Mouse (Mus musculus) cortical plate, adult 2 months (tissue): ENCODE data around the gene Gnb1. TPM values are rescaled to one million over a fixed set of nuclear protein-coding genes. Genes with fewer than 3 reads are reported as not detected.

Experiments used
- H3K27ac ChIP-seq: fragments of 200-500 bp; 2 replicates; pipeline ENCODE4 v1.5.1; 2012; ENCODE audit warnings: low read length, control low read depth, inconsistent platforms; ENCODE audit not compliant: insufficient read depth
- H3K4me1 ChIP-seq: fragments of 200-500 bp; 2 replicates; pipeline ENCODE4 v1.6.1; 2011; ENCODE audit warnings: low read length; ENCODE audit not compliant: control insufficient read depth, insufficient read depth
- H3K4me3 ChIP-seq: fragments of 200-500 bp; 2 replicates; pipeline ENCODE4 v1.5.1; 2011; ENCODE audit warnings: mild to moderate bottlenecking, low read length, control low read depth; ENCODE audit not compliant: insufficient read depth
- CTCF ChIP-seq: fragments of 200-500 bp; IDR thresholded peaks from 2 replicates; pipeline ENCODE4 v1.5.1; 2011; ENCODE audit warnings: mild to moderate bottlenecking, control low read depth, low read length; ENCODE audit not compliant: insufficient read depth; ENCODE audit errors: extremely low read depth
- POLR2A ChIP-seq: fragments of 200-500 bp; IDR thresholded peaks from 2 replicates; pipeline ENCODE4 v1.6.1; 2011; ENCODE audit warnings: mild to moderate bottlenecking, low read length, control low read depth; ENCODE audit not compliant: insufficient read depth; ENCODE audit errors: extremely low read depth
- polyA plus RNA-seq: library from polyadenylated mRNA; depleted of rRNA; stranded (reverse); fragments of >200 nt; gene quantifications from 2 replicates; pipeline ENCODE4 v1.2.3, GENCODE M21; 2012

Gnb1 gene
- polyA plus RNA-seq, 1 experiment: 733 TPM

GRCm38 (mm10) chr4:155589356-155589755, 98.2 kb downstream of the Gnb1 start:
- TF ChIP-seq POLR2A (no peak), CTCF (no peak)
- Histone ChIP-seq H3K27ac (no peak overlapping the region), H3K4me3 (no peak overlapping the region), H3K4me1 (no peaks in the 10 kb centered on the region)

GRCm38 (mm10) chr4:155591012-155591719, 100.0 kb downstream of the Gnb1 start:
- Histone ChIP-seq H3K27ac (no peak overlapping the region), H3K4me3 (no peak overlapping the region)
- no peak for TF ChIP-seq CTCF
- no peak for TF ChIP-seq POLR2A

GRCm38 (mm10) chr4:155593780-155594179, 102.6 kb downstream of the Gnb1 start:
- Histone ChIP-seq H3K4me1 (no peaks in the 10 kb centered on the region), H3K27ac (no peak overlapping the region), H3K4me3 (no peak overlapping the region)
- TF ChIP-seq CTCF (no peak), POLR2A (no peak)

More at GRCm38 (mm10) chr4:155591012-155591719, 100.0 kb downstream of the Gnb1 start:
- H3K4me1 ChIP-seq: no peaks in the 10 kb centered on the region

- no peak for TF ChIP-seq POLR2A
- TF ChIP-seq CTCF: no peak
- Histone ChIP-seq H3K27ac (no peak overlapping the region), H3K4me3 (no peak overlapping the region), H3K4me1 (no peaks in the 10 kb centered on the region)
Measured at GRCm38 (mm10) chr4:155595777-155596176, 104.6 kb downstream of the Gnb1 start.

GRCm38 (mm10) chr4:155596606-155597005, 105.4 kb downstream of the Gnb1 start:
- no peak overlapping the region for H3K4me3 ChIP-seq
- no peaks in the 10 kb centered on the region for H3K4me1 ChIP-seq
- TF ChIP-seq CTCF: no peak
- TF ChIP-seq POLR2A: no peak
- H3K27ac ChIP-seq: no peak overlapping the region

- no peak overlapping the region for H3K27ac ChIP-seq
- H3K4me3 ChIP-seq: no peak overlapping the region
- no peak for TF ChIP-seq CTCF
- no peak for TF ChIP-seq POLR2A
- H3K4me1 ChIP-seq: peaks cover 3% of the 10 kb centered on the region; the same call in 1 of the 2 replicates
Measured at GRCm38 (mm10) chr4:155598536-155598935, 107.4 kb downstream of the Gnb1 start.

- TF ChIP-seq POLR2A (no peak), CTCF (no peak)
- Histone ChIP-seq H3K4me3 (peak overlapping the region; percentile 73), H3K27ac (no peak overlapping the region), H3K4me1 (peaks cover 3% of the 10 kb centered on the region; the same call in 1 of the 2 replicates)
Measured at GRCm38 (mm10) chr4:155599901-155600825, 109.0 kb downstream of the Gnb1 start.

- TF ChIP-seq CTCF (no peak), POLR2A (peak; percentile 97)
- H3K4me1 ChIP-seq: peaks cover 3% of the 10 kb centered on the region; the same call in 1 of the 2 replicates
- peak within 1 kb of the TSS; percentile 99 for H3K27ac ChIP-seq
- peak within 1 kb of the TSS; percentile 73 for H3K4me3 ChIP-seq
Measured at GRCm38 (mm10) chr4:155601091-155601996, 110.2 kb downstream of the Gnb1 start, which contains the start of gene Slc35e2. TSS of gene Slc35e2 (plus strand) at chr4:155601416.

GRCm38 (mm10) chr4:155601997-155602456, 110.9 kb downstream of the Gnb1 start:
- H3K27ac ChIP-seq: peak overlapping the region; percentile 82
- H3K4me3 ChIP-seq: peak overlapping the region; percentile 73
- no peak for TF ChIP-seq POLR2A
- no peak for TF ChIP-seq CTCF
- peaks cover 3% of the 10 kb centered on the region; the same call in 1 of the 2 replicates for H3K4me1 ChIP-seq

- Histone ChIP-seq H3K27ac (no peak overlapping the region), H3K4me1 (peaks cover 3% of the 10 kb centered on the region; the same call in 1 of the 2 replicates), H3K4me3 (peak overlapping the region; percentile 73; the same call in 1 of the 2 replicates)
- TF ChIP-seq POLR2A (no peak), CTCF (no peak)
Measured at GRCm38 (mm10) chr4:155602753-155603152, 111.6 kb downstream of the Gnb1 start.
